29 mouse cellular contexts compared by ENCODE assay signal in the genomic region with DNA sequence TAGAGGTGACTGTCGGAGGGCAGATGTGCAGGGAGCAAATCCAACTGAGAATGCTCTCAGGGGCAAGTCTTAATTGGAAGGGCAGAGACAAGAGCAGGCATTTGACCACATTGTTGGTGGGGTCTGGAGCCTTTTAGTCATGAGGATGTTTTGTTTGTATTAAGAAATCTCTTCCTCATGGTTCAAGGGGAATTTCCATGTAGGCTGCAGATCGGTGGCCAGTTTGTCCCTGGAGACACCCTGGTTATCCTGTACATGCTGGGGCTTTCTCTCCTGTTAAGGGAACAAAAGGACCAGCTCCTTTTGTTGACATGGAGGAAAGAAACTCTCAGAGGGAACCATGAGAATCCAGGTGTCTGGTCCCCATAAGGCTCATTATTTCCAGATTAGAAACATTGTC.
"Had no signal": no experiment of that assay in that cellular context is flagged by ENCODE, and none has a peak within 500 bp of the region (broad histone marks: within the 10 kb centered on the region; RNA-seq: fewer than 3 reads in every experiment).

No protein-coding gene starts in this region.

- H3K4me3 ChIP-seq: limb, embryonic 10.5 days; limb, embryonic 12.5 days; limb, embryonic 13.5 days; limb, embryonic 15.5 days; liver, embryonic 12.5 days; liver, embryonic 13.5 days; liver, embryonic 15.5 days; lung, embryonic 15.5 days; megakaryocyte, embryonic 14.5 days; midbrain, embryonic 10.5 days; midbrain, embryonic 12.5 days; midbrain, embryonic 13.5 days; myocyte; neural tube, embryonic 12.5 days had no signal

- ATAC-seq: liver, embryonic 12.5 days; liver, postnatal 0 days; lung, postnatal 0 days; midbrain, embryonic 13.5 days; midbrain, embryonic 16.5 days had no signal

- H3K9ac ChIP-seq: limb, embryonic 12.5 days; limb, embryonic 13.5 days; limb, embryonic 15.5 days; liver, embryonic 12.5 days; liver, embryonic 13.5 days; liver, embryonic 14.5 days; liver, embryonic 15.5 days; liver, postnatal 0 days; lung, embryonic 14.5 days; lung, embryonic 15.5 days; midbrain, embryonic 12.5 days; midbrain, embryonic 13.5 days; neural tube, embryonic 12.5 days had no signal

- H3K36me3 ChIP-seq: limb, embryonic 10.5 days; limb, embryonic 12.5 days; limb, embryonic 13.5 days; limb, embryonic 15.5 days; liver, embryonic 12.5 days; liver, embryonic 13.5 days; liver, embryonic 15.5 days; lung, embryonic 15.5 days; midbrain, embryonic 10.5 days; midbrain, embryonic 12.5 days; midbrain, embryonic 13.5 days; neural tube, embryonic 12.5 days had no signal

- DNase-seq: left cerebral cortex, postnatal 4 days; liver; liver, embryonic 13.5 days; liver, postnatal 0 days; lung, adult 18-20 months; lung, adult 2 months; lung, embryonic 14.5 days; lung, postnatal 10 days; lung, postnatal 14 days; lung, postnatal 36 days; midbrain, embryonic 14.5 days had no signal

- H3K27me3 ChIP-seq: limb, embryonic 12.5 days; limb, embryonic 13.5 days; limb, embryonic 15.5 days; liver, embryonic 12.5 days; liver, embryonic 13.5 days; liver, embryonic 15.5 days; midbrain, embryonic 13.5 days; neural tube, embryonic 12.5 days had no signal

- H3K9me3 ChIP-seq: limb, embryonic 10.5 days; limb, embryonic 12.5 days; limb, embryonic 13.5 days; limb, embryonic 15.5 days; liver, embryonic 13.5 days; liver, embryonic 15.5 days; lung, embryonic 15.5 days; midbrain, embryonic 10.5 days; midbrain, embryonic 13.5 days had no signal

- H3K4me2 ChIP-seq: limb, embryonic 12.5 days; limb, embryonic 13.5 days; limb, embryonic 15.5 days; liver, embryonic 11.5 days; liver, embryonic 12.5 days; liver, embryonic 13.5 days; liver, embryonic 15.5 days; lung, embryonic 14.5 days; lung, embryonic 15.5 days; midbrain, embryonic 12.5 days; midbrain, embryonic 13.5 days; neural tube, embryonic 12.5 days had no signal

- H3K27ac ChIP-seq: limb, embryonic 10.5 days; limb, embryonic 12.5 days; limb, embryonic 13.5 days; limb, embryonic 15.5 days; liver, embryonic 12.5 days; liver, embryonic 13.5 days; liver, embryonic 14.5 days; liver, embryonic 15.5 days; lung, embryonic 15.5 days; macrophage; midbrain, embryonic 10.5 days; midbrain, embryonic 12.5 days; midbrain, embryonic 13.5 days; neural tube, embryonic 12.5 days had no signal

- H3K4me1 ChIP-seq: limb, embryonic 10.5 days; limb, embryonic 12.5 days; limb, embryonic 13.5 days; limb, embryonic 15.5 days; liver, embryonic 12.5 days; liver, embryonic 13.5 days; liver, embryonic 15.5 days; lung, embryonic 15.5 days; midbrain, embryonic 13.5 days; neural tube, embryonic 12.5 days had no signal
